Mouse (Mus musculus) liver, embryonic 14.5 days (tissue): ENCODE results near the gene Mesp2. TPM values are rescaled to one million over a fixed set of nuclear protein-coding genes. Genes with fewer than 3 reads are reported as not detected.

Experiments used
- ATAC-seq: fragments of 200-750 bp; cut with Nextera tagmentation; 2 replicates; pipeline ENCODE4 v1.8.0; 2017; ENCODE audit warnings: moderate number of reproducible peaks, mild to moderate bottlenecking, moderate library complexity; ENCODE audit not compliant: insufficient read depth
- DNase-seq, 3 experiments: peaks; one replicate each; pipeline ENCODE4 v3.0.0-alpha.2; 2012 to 2013; ENCODE audit warnings: low read depth in 3 of 3, low spot score in 3 of 3
- H3K27ac ChIP-seq: fragments of 300-500 bp; sonication (generic); 2 replicates; pipeline ENCODE4 v1.5.1; 2014; ENCODE audit warnings: moderate library complexity, mild to moderate bottlenecking, control low read depth, inconsistent platforms
- H3K27me3 ChIP-seq: fragments of 300-500 bp; sonication (generic); 2 replicates; pipeline ENCODE4 v1.6.1; 2014; ENCODE audit warnings: mild to moderate bottlenecking, low read length, moderate library complexity; ENCODE audit not compliant: control insufficient read depth, insufficient read depth
- H3K36me3 ChIP-seq: fragments of 300-500 bp; sonication (generic); replicated peaks from 2 replicates; pipeline ENCODE4 v1.6.1; 2014; ENCODE audit warnings: low read depth; ENCODE audit not compliant: control insufficient read depth, insufficient read depth
- H3K4me1 ChIP-seq, 2 experiments: fragments of 200-500 bp in 1 of 2; fragments of 300-500 bp in 1 of 2; sonication (generic) in 1 of 2; replicated peaks; 2 replicates each; pipeline ENCODE4 v1.6.1; 2012 to 2014; ENCODE audit warnings: antibody characterized with exemption in 1 of 2, inconsistent platforms in 1 of 2, low read length in 1 of 2; ENCODE audit not compliant: control insufficient read depth in 2 of 2, insufficient read depth in 2 of 2
- H3K4me2 ChIP-seq: fragments of 300-500 bp; sonication (generic); 2 replicates; pipeline ENCODE4 v1.6.1; 2014; ENCODE audit warnings: low read depth, mild to moderate bottlenecking, control low read depth, moderate library complexity
- H3K4me3 ChIP-seq, 2 experiments: fragments of 200-500 bp in 1 of 2; fragments of 300-500 bp in 1 of 2; sonication (generic) in 1 of 2; 2 replicates each; pipeline ENCODE4 v1.5.1; 2012 to 2014; ENCODE audit warnings: low read depth in 2 of 2, low read length in 2 of 2, mild to moderate bottlenecking in 2 of 2, control low read depth in 1 of 2, inconsistent platforms in 1 of 2, moderate library complexity in 1 of 2; ENCODE audit not compliant: insufficient read depth in 1 of 2
- H3K9ac ChIP-seq: fragments of 300-500 bp; sonication (generic); replicated peaks from 2 replicates; pipeline ENCODE4 v1.6.1; 2014; ENCODE audit warnings: mild to moderate bottlenecking, control low read depth, moderate library complexity
- H3K9me3 ChIP-seq: fragments of 300-500 bp; sonication (generic); 2 replicates; pipeline ENCODE4 v1.6.1; 2016; ENCODE audit warnings: low read length, mixed read lengths; ENCODE audit not compliant: control insufficient read depth
- CTCF ChIP-seq: IDR thresholded peaks from 2 replicates; pipeline ENCODE4 v1.5.1; 2016; ENCODE audit warnings: antibody characterized with exemption, low read depth, control low read depth
- EP300 ChIP-seq: IDR thresholded peaks from 2 replicates; pipeline ENCODE4 v1.6.1; 2016; ENCODE audit warnings: antibody characterized with exemption, low read depth
- WGBS: fragments of 180-500 bp; shearing (Covaris S2); extraction: QIAGEN DNeasy Blood & Tissue Kit; methylation state at CpG from one replicate; pipeline ENCODE4 v1.1.7; 2014; ENCODE audit not compliant: insufficient replicate concordance; 5-methylcytosine and 5-hydroxymethylcytosine counted together
- polyA plus RNA-seq, 2 experiments: library from polyadenylated mRNA; depleted of rRNA in 1 of 2; stranded (reverse) in 1 of 2; unstranded in 1 of 2; fragments of >200 nt; fragmentation: Nextera tagmentation in 1 of 2; extraction: Ambion mirVana in 1 of 2; gene quantifications; 2 replicates each; pipeline versions ENCODE4 v1.2.1 to v1.2.3; 2012 to 2014

Gene Mesp2
- polyA plus RNA-seq, 2 experiments = 0.04 to 0.06 TPM

DNA sequence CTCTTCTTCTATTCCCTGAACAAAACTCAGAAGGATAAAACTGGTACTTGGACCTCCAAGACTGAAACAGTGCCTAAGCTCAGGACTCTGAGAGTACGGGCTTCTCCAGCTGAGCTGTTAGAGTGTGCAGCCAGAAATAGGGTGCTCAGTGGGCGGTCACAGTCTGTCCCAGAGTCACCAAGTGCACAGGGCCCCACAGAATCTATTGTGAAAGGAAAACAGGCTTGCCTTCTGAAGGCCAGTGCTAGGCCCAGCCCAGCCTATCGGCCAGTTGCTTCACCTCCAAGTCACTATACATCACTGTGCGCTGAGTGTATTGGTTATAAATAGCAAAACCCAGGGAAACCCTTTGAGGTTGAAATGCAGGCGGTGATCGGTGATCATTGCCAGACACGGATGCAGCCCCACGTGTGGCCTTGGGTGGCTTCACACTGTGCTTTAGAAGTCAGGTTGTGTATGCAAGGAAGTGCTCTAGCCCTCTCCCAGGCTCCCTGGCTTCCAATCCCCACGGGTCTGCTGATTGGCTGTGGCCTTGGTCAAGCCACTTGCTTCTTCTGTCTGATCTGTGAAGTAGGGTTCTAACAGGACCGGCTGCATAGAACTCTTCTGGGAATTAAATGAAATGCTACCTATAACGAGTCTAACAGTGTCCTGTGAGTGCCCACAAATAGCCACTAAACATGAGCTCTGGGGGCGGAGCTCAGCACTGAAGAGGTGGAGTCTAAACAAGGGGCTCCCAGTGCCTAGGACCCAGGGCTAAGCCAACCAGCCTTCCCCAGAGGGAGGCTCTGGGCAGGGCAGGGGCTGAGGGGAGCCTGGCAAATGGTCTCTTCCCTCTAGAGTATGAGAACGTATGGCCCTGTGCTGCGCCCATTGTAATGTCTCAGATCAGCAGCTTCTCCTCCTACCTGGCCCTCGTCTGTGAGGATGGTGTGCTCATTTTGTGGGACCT lies 38.7 kb upstream of the Mesp2 start:
- TF ChIP-seq EP300 = no peak
- TF ChIP-seq CTCF = no peak
- Histone ChIP-seq H3K4me3 (no peak overlapping the region), H3K4me2 (no peak overlapping the region), H3K9me3 (no peaks in the 10 kb centered on the region), H3K4me1 (no peaks in the 10 kb centered on the region), H3K27me3 (no peaks in the 10 kb centered on the region), H3K27ac (no peak overlapping the region), H3K36me3 (no peaks in the 10 kb centered on the region), H3K9ac (no peak overlapping the region)
- ATAC-seq = no peak
- no peak for DNase-seq
- 47% methylated on average over 15 of the region's 15 CpGs for WGBS

DNA sequence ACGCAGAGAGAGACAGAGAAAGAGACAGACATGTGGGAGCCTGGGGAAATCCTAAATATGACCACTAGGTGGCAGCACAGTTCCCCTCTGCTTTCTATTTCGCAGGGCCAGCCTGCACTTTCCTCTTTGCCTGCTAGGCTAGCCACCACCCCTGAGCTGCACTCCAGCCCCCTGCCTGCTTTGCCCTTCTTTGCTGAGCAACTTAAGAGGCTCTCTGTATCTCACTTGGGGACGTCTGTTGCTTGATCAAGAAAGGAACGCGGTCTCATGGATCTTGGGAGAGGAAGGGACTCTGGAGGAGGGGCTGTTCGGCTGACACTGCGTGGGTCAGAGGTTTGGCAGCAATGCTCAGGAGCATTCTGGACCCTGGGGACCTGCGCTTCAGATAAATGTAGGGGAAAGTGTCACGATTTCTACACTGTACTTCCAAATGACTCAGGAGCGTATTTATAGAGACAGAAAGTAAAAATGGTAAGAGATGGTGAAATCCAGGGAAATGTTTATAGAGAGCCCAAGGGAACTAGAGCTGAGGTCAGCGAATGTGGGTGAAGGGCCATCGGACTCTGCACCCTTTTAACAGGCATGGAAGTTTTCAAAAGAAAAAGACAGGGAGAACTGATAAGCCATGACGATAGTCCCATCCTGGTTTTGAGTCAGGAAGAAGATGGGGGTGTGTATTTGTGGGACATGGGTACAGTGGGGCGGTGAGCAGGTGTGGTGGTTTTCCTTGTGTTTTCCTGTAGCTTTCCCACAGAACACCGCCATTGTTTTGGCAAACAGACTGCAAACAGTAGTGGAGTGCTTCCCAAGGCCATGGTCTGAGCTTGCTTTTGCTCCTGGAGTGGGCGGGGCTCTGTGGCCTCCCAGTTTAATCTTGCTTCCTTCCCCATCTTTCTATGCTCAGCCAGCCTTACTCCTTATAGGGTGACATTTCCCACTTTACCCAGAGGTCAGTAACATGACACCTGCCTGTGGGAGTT lies 29.6 kb upstream of the Mesp2 start:
- no peaks in the 10 kb centered on the region for H3K27me3 ChIP-seq
- ATAC-seq (peak; percentile 68), DNase-seq (peak in 2 of 3 experiments; percentile 32 to 36)
- H3K4me2 ChIP-seq = peak overlapping the region; percentile 63
- WGBS = 19% methylated on average over 16 of the region's 16 CpGs
- H3K36me3 ChIP-seq = no peaks in the 10 kb centered on the region
- peak overlapping the region; percentile 50 for H3K27ac ChIP-seq
- H3K9ac ChIP-seq = peak overlapping the region; percentile 13
- peaks cover 0 to 3% of the 10 kb centered on the region in 2 experiments; a peak in 1 of 4 replicates for H3K4me1 ChIP-seq
- no peaks in the 10 kb centered on the region for H3K9me3 ChIP-seq
- TF ChIP-seq CTCF = peak; percentile 93
- no peak for TF ChIP-seq EP300
- H3K4me3 ChIP-seq = peak overlapping the region; percentile 40

DNA sequence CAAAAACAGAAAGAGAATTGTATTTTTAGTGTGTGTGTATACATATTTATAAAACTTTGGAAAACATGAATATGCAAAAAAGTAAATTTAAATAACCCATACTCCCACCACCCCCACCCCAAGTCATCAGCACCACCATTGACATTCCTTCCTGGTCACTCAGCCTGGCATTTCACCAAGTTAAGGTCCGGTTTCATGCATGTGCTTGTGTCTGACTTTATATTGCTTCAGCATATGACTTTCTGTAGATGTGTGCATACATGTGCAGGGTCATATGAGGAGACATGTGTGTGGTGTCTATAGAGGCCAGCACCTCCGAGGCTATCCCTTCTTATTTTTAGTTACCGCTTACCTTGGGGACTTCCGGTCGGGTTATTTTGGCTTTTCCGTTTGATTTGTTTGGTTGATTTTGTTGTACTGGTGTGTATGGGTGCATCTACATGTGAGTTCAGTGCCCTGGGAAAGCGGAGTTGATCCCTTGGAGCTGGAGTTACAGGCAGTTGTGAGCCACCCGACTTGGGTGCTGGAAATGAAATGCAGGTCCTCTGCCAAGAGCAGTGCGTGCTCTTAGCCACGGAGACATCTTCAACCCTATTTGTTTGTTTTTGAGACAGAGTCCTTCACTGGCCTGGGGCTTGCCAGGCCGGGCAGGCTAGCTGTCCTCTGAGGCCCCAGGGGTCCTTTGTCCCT lies 28.6 kb upstream of the Mesp2 start:
- ATAC-seq (no peak), DNase-seq (no peak)
- Histone ChIP-seq H3K4me3 (no peak overlapping the region), H3K9me3 (no peaks in the 10 kb centered on the region), H3K36me3 (no peaks in the 10 kb centered on the region), H3K27me3 (no peaks in the 10 kb centered on the region), H3K9ac (no peak overlapping the region), H3K27ac (no peak overlapping the region), H3K4me2 (no peak overlapping the region), H3K4me1 (peaks cover 0 to 3% of the 10 kb centered on the region in 2 experiments; a peak in 1 of 4 replicates)
- no peak for TF ChIP-seq EP300
- no peak for TF ChIP-seq CTCF
- 65% methylated on average over 11 of the region's 11 CpGs for WGBS

DNA sequence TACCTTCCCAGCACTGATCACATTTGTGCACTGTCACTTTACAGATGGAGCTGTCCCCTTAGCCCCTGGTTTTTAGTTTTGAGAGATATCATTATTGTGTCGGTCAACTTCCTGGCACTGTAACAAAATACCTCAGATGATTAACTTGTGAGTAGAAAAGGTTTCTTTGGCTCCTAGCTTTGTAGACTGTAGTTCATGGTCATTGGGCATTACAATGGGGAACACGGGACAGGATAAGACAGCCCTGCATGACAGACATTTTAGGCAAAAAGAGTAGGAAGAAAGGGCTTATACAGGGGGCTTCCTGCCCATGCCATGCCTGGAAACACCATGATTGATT lies 28.0 kb upstream of the Mesp2 start:
- H3K4me2 ChIP-seq = no peak overlapping the region
- H3K9me3 ChIP-seq = no peaks in the 10 kb centered on the region
- H3K27ac ChIP-seq = no peak overlapping the region
- no peak overlapping the region for H3K4me3 ChIP-seq
- TF ChIP-seq CTCF = no peak
- no peak for TF ChIP-seq EP300
- DNase-seq (no peak), ATAC-seq (no peak)
- no peak overlapping the region for H3K9ac ChIP-seq
- no peaks in the 10 kb centered on the region for H3K36me3 ChIP-seq
- no peaks in the 10 kb centered on the region for H3K27me3 ChIP-seq
- H3K4me1 ChIP-seq = peaks cover 0 to 3% of the 10 kb centered on the region in 2 experiments; a peak in 1 of 4 replicates
- WGBS = 69% methylated on average over 2 of the region's 2 CpGs
